Mouse (Mus musculus) right cerebral cortex, postnatal 14 days (tissue): ENCODE measurements at regions not wholly inside any gene's neighbourhood (a gene's known extent, or its start where the extent isn't known, plus 50 kb on each side); places are given as distances from the start of the nearest gene placed in this dataset.

Source experiments
- DNase-seq: peaks from one replicate; pipeline ENCODE4 v3.0.0; 2022

- DNase-seq: no peak
These were observed 189.0 kb downstream of the Ttll7 start for GRCm38 (mm10) chr3:147041201-147041600.

GRCm38 (mm10) chr3:147042911-147043310 is 190.7 kb downstream of the Ttll7 start:
- DNase-seq: no peak

GRCm38 (mm10) chr3:147046634-147047033 is 194.5 kb downstream of the Ttll7 start:
- no peak for DNase-seq

DNA sequence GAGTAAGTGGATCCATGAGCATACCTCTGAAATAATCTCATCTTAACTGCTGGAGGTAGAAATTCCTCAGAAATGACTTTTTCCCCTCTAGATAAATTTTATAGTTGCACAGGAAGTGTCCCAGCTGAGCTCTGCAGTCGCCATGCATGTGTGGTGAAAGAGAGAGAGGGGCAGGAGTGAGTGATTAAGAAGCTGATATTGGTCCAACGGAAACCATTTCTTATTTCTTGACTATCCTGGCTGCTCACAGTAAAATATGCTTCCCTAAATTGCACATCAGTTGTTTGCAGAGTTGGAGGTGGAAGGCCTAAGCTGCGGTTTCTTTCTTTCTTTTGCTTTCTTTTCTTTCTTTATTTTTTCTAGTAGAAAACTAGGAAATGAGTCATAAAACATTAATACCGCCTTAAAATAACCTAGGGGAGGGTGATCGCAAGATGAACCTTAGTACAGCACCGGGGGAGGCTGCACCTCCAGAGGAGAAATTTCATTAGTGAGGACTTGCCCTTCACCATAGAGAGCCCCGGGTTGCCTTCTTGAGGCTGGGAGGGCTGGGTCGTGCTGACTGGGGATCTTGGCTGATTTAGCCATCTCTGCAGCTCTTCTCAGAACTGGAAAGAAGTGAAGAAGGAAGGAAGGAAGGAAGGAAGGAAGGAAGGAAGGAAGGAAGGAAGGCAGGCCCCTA is 202.1 kb downstream of the Ttll7 start:
- DNase-seq: no peak

- no peak for DNase-seq
These were observed 205.7 kb downstream of the Ttll7 start for GRCm38 (mm10) chr3:147057874-147058273.

- DNase-seq: no peak
These were observed 208.5 kb downstream of the Ttll7 start for GRCm38 (mm10) chr3:147060659-147061058.

GRCm38 (mm10) chr3:147062451-147062850 is 210.3 kb downstream of the Ttll7 start:
- no peak for DNase-seq

GRCm38 (mm10) chr3:147063578-147064442 is 211.6 kb downstream of the Ttll7 start:
- DNase-seq: peak; percentile 24

- DNase-seq: no peak
These were observed 212.3 kb downstream of the Ttll7 start for GRCm38 (mm10) chr3:147064443-147064868.

DNA sequence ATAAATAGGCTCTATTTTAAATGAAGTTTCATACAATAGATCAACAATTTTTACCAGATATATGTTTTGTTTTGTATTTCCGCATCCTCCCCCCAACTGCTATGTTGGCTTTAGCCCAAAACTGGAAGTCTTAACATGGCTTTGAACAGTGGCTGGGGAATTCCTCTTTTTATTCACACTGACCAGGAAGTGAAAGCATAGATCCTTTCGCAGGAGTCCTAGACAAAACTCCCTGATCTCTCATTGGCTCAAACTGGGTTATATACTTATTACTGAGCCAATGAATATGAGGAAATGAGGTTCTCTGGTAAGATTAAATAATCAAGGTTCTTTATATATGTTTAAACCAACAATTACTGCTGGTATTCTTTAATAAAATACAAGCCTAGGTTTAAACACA is 218.8 kb downstream of the Ttll7 start:
- no peak for DNase-seq

- no peak for DNase-seq
These were observed 228.0 kb downstream of the Ttll7 start for GRCm38 (mm10) chr3:147080197-147080596.

DNA sequence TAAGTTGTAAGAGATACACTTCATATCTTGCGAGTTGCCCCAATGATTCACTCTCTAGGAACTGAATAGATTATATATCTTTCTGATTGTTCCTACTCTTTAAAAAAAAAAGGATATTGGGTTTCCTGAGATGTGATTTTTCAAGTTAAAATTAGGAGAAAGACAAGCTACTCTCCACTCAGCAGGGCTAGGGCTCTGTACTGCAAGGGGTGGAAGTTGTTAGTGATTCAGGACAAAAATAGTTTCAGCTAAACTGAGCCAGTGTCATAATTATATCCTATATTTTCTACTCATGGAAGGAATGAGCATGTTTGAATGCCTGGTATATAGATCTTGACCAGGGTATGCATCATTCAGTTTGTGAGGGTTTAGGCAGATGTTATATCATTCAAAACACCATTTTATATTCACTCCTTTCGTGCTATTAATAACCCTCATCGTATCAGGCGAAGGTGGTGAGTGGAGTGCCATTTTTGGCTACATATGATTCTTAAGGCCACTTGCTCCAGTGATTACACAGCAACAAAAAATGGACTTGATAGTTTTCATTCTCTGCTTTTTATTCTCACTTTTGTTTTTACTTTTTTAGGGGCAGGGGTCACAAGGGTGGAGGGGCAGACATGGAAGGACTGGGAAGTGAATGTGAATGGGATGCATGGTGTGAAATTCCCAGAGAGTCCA is 228.7 kb downstream of the Ttll7 start:
- DNase-seq: no peak

- no peak for DNase-seq
These were observed 229.6 kb downstream of the Ttll7 start for GRCm38 (mm10) chr3:147081763-147082162.

GRCm38 (mm10) chr3:147082255-147082943 is 230.2 kb downstream of the Ttll7 start:
- DNase-seq: no peak

GRCm38 (mm10) chr3:147083374-147083773 is 231.2 kb downstream of the Ttll7 start:
- DNase-seq: no peak

DNA sequence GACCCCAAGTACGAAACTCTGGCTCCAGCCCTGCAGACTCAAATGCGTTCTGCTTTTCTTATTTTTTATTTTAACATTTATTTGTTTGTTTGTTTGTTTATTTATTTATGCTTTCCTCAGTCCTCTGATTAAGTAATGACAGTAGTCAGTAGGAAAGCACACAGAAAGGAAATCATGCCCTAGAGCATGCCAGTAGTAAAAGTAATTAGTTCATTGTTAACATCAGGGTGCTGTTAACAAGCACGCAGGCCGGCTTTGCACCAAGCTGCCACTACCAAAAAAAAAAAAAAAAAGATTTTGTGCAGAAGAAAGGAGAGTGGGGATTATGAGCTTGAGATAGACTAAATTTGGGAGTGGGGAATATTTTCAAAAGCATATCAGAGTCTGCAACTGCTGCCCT is 231.7 kb downstream of the Ttll7 start:
- no peak for DNase-seq

DNA sequence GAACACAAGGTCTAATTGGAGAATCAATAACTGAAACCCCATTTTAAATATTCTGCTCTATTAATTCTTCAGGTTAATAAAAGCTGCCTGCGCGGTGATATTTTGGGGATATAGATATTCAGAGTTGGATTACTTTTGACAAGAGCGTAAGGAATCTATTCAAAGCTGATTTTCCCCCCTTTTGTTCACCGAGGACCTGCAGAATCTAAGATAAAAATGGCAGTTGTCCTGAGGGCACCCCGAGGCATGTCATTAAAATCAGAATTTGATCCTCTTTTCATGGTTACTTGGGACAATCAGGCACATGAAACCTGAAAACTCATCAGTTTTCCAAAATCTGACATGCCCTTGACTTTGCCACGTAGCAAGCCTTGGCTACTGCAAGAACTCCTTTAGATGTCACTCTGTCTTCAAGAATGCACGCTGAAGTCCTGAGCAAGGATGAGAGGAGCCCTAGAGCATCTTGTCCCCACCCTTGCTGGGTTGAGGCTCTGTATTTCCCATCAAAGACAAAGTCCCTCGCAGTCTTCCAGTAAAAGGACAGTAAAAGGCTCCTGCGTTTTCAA is 232.5 kb downstream of the Ttll7 start:
- no peak for DNase-seq

- DNase-seq: no peak
These were observed 236.0 kb downstream of the Ttll7 start for GRCm38 (mm10) chr3:147088171-147088570.

- DNase-seq: no peak
These were observed 237.5 kb downstream of the Ttll7 start for GRCm38 (mm10) chr3:147089716-147090115.

- no peak for DNase-seq
These were observed 240.3 kb downstream of the Ttll7 start for GRCm38 (mm10) chr3:147092188-147093075.

DNA sequence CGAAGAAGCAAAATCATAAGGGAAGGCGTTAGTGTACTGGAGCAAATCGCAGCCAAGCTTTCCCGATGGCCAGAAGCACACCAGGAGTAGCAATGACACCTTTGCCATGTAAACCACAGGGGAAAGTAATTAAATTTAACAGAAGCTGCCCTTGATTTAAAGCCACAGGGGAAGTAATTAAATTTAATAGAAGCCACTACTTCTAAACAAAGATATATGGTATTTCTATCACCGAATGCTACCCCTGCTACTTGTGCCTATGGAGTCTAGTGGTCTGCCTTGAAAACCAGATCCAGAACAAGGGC is 240.9 kb downstream of the Ttll7 start:
- no peak for DNase-seq

DNA sequence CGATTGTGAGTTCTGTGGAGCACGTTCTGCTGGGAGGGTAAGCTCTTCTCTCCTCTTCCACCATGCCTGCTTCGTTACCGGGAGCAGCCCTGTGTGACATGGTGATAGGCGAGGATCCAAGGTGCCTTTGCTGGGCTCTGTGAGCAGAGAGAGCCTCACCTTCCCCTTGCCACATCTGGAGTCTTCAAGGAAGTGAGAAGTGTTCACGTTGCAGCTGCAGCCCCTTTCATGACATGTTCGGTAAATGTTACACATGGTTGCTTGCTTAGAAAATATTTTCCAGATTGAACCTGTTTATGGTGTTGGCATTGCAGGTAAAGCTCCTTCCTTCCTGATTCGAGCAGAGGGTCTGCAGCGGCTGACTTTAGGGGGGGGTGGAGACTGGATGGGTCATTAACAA is 244.0 kb downstream of the Ttll7 start:
- DNase-seq: no peak
